8 mouse cellular contexts compared by ENCODE assay signal in genomic region chr16:78574241-78574640, GRCm38 (mm10). TPM values are rescaled to one million over a fixed set of nuclear protein-coding genes. Genes with fewer than 3 reads are reported as not detected.
A peak's percentile ranks its signal among the peaks of the same experiment; 100 is the strongest.
DNase-seq lines count a peak whose midpoint lies in the region; ATAC-seq and TF ChIP-seq lines count a peak whose summit lies in the region.

No protein-coding gene starts in this region.

- 0 out of 2 replicates have a peak, but pooled peaks cover 7% of the 10 kb centered on the region for H3K36me3 ChIP-seq in intestine, embryonic 14.5 days (ENCODE audit: control insufficient read depth, insufficient read depth, low read length)
- no peaks in the 10 kb centered on the region for H3K36me3 ChIP-seq in intestine, postnatal 0 days (ENCODE audit: control insufficient read depth, insufficient read depth)
- peaks cover 7% of the 10 kb centered on the region; the same call in 1 of the 2 replicates for H3K36me3 ChIP-seq in embryonic facial prominence, embryonic 12.5 days
- H3K36me3 ChIP-seq in hindbrain, embryonic 15.5 days: no peaks in the 10 kb centered on the region
- no peaks in the 10 kb centered on the region for H3K36me3 ChIP-seq in midbrain, postnatal 0 days (ENCODE audit: insufficient read depth, low read length)

- no peak for ATAC-seq in intestine, embryonic 14.5 days (replicated peaks; ENCODE audit: low FRiP score, low TSS enrichment, low read depth)
- no peak for ATAC-seq in intestine, postnatal 0 days
- ATAC-seq in embryonic facial prominence, embryonic 12.5 days (ENCODE audit: insufficient number of reproducible peaks, insufficient read depth, low FRiP score, low TSS enrichment): no peak
- no peak for ATAC-seq in hindbrain, embryonic 15.5 days (ENCODE audit: low FRiP score, low read depth)
- no peak for ATAC-seq in midbrain, postnatal 0 days (ENCODE audit: low FRiP score)

- H3K9ac ChIP-seq in intestine, embryonic 14.5 days (ENCODE audit: low read length): no peak overlapping the region
- H3K9ac ChIP-seq in intestine, postnatal 0 days (ENCODE audit: low read depth, low read length): no peak overlapping the region
- H3K9ac ChIP-seq in embryonic facial prominence, embryonic 12.5 days: peak overlapping the region; percentile 37; the same call in 1 of the 2 replicates
- 0 out of 2 replicates have a peak overlapping the region, but pooled peaks have one; percentile 5 for H3K9ac ChIP-seq in hindbrain, embryonic 15.5 days
- H3K9ac ChIP-seq in midbrain, postnatal 0 days (replicated peaks; ENCODE audit: low read length, poor library complexity, severe bottlenecking): no peak overlapping the region

- TF ChIP-seq CTCF in intestine, postnatal 0 days (IDR thresholded peaks at IDR 0.05; ENCODE audit: low read depth): no peak
- TF ChIP-seq CTCF in midbrain, postnatal 0 days (IDR thresholded peaks at IDR 0.05): no peak

- 71% methylated on average over 6 of the region's 6 CpGs for WGBS in intestine, embryonic 14.5 days
- WGBS in intestine, postnatal 0 days: 78% methylated on average over 6 of the region's 6 CpGs
- 49% methylated on average over 6 of the region's 6 CpGs for WGBS in embryonic facial prominence, embryonic 12.5 days
- WGBS in hindbrain, embryonic 15.5 days: 47% methylated on average over 6 of the region's 6 CpGs
- 44% methylated on average over 6 of the region's 6 CpGs for WGBS in midbrain, postnatal 0 days

- no peaks in the 10 kb centered on the region for H3K27me3 ChIP-seq in intestine, embryonic 14.5 days (replicated peaks; ENCODE audit: control insufficient read depth, insufficient read depth, low read length)
- H3K27me3 ChIP-seq in intestine, postnatal 0 days (replicated peaks; ENCODE audit: control insufficient read depth, insufficient read depth, low read length): no peaks in the 10 kb centered on the region
- H3K27me3 ChIP-seq in embryonic facial prominence, embryonic 12.5 days: no peaks in the 10 kb centered on the region
- H3K27me3 ChIP-seq in hindbrain, embryonic 15.5 days: no peaks in the 10 kb centered on the region
- H3K27me3 ChIP-seq in midbrain, postnatal 0 days (ENCODE audit: insufficient read depth, low read length): no peaks in the 10 kb centered on the region

- H3K9me3 ChIP-seq in intestine, embryonic 14.5 days (ENCODE audit: control insufficient read depth, low read length): no peaks in the 10 kb centered on the region
- no peaks in the 10 kb centered on the region for H3K9me3 ChIP-seq in intestine, postnatal 0 days (ENCODE audit: control insufficient read depth)
- no peaks in the 10 kb centered on the region for H3K9me3 ChIP-seq in embryonic facial prominence, embryonic 12.5 days
- H3K9me3 ChIP-seq in hindbrain, embryonic 15.5 days: no peaks in the 10 kb centered on the region
- H3K9me3 ChIP-seq in midbrain, postnatal 0 days (ENCODE audit: low read length): no peaks in the 10 kb centered on the region

- H3K27ac ChIP-seq in intestine, embryonic 14.5 days (ENCODE audit: low read depth): no peak overlapping the region
- no peak overlapping the region for H3K27ac ChIP-seq in intestine, postnatal 0 days (ENCODE audit: low read depth, low read length)
- H3K27ac ChIP-seq in embryonic facial prominence, embryonic 12.5 days: no peak overlapping the region
- H3K27ac ChIP-seq in hindbrain, embryonic 15.5 days (replicated peaks): no peak overlapping the region
- H3K27ac ChIP-seq in midbrain, postnatal 0 days (ENCODE audit: low read depth, low read length): no peak overlapping the region

- DNase-seq in intestine, embryonic 14.5 days (ENCODE audit: low spot score): no peak
- no peak for DNase-seq in midbrain, postnatal 0 days (ENCODE audit: low spot score)
- DNase-seq in adrenal gland, adult 2 months: no peak
- DNase-seq in thymus, postnatal 36 days: no peak
- DNase-seq in adrenal gland, adult 18-20 months (ENCODE audit: low spot score in 2 of 2): no peak

- no peak overlapping the region for H3K4me3 ChIP-seq in intestine, embryonic 14.5 days (ENCODE audit: low read depth, low read length)
- H3K4me3 ChIP-seq in intestine, postnatal 0 days (ENCODE audit: low read depth, low read length): no peak overlapping the region
- H3K4me3 ChIP-seq in embryonic facial prominence, embryonic 12.5 days: peak overlapping the region; percentile 26
- H3K4me3 ChIP-seq in hindbrain, embryonic 15.5 days: 0 out of 2 replicates have a peak overlapping the region, but pooled peaks have one; percentile 2
- H3K4me3 ChIP-seq in midbrain, postnatal 0 days (ENCODE audit: low read depth, low read length): peak overlapping the region; percentile 8; the same call in 1 of the 2 replicates

- peaks cover 18% of the 10 kb centered on the region for H3K4me1 ChIP-seq in intestine, embryonic 14.5 days (replicated peaks; ENCODE audit: control insufficient read depth, insufficient read depth, low read length)
- no peaks in the 10 kb centered on the region for H3K4me1 ChIP-seq in intestine, postnatal 0 days (replicated peaks; ENCODE audit: control insufficient read depth, insufficient read depth, low read length)
- H3K4me1 ChIP-seq in embryonic facial prominence, embryonic 12.5 days: peaks cover 17% of the 10 kb centered on the region
- H3K4me1 ChIP-seq in hindbrain, embryonic 15.5 days (replicated peaks): peaks cover 19% of the 10 kb centered on the region
- peaks cover 6% of the 10 kb centered on the region; the same call in 1 of the 2 replicates for H3K4me1 ChIP-seq in midbrain, postnatal 0 days (ENCODE audit: insufficient read depth, low read length)

- peak overlapping the region; percentile 71 for H3K4me2 ChIP-seq in intestine, embryonic 14.5 days (ENCODE audit: low read length)
- H3K4me2 ChIP-seq in intestine, postnatal 0 days (replicated peaks; ENCODE audit: low read depth): no peak overlapping the region
- H3K4me2 ChIP-seq in embryonic facial prominence, embryonic 12.5 days (replicated peaks): peak overlapping the region; percentile 56
- H3K4me2 ChIP-seq in hindbrain, embryonic 15.5 days: peak overlapping the region; percentile 68
- peak overlapping the region; percentile 33 for H3K4me2 ChIP-seq in midbrain, postnatal 0 days (ENCODE audit: low read depth, low read length, poor library complexity, severe bottlenecking)

RNA-seq across cellular contexts. Expression of gene D16Ertd472e, which starts 2.3 kb away (rescaled TPM):
- polyA plus RNA-seq in intestine, embryonic 14.5 days (2014; fragmentation: Nextera tagmentation; extraction: Ambion mirVana): 11.8 and 13.6 TPM in 2 replicates
- 3.1 TPM in 2 replicates for polyA plus RNA-seq in intestine, postnatal 0 days (2015; fragmentation: Nextera tagmentation; extraction: Ambion mirVana)
- polyA plus RNA-seq in embryonic facial prominence, embryonic 12.5 days (2016; fragmentation: Nextera tagmentation; extraction: Ambion mirVana): 27.0 and 28.8 TPM in 2 replicates
- 6.4 and 7.9 TPM in 2 replicates for polyA plus RNA-seq in hindbrain, embryonic 15.5 days (2015; fragmentation: Nextera tagmentation; extraction: Ambion mirVana)
- total RNA-seq in midbrain, postnatal 0 days (2014; rRNA removed): 5.7 and 7.1 TPM in 2 replicates
- 3.4 and 5.6 TPM in 2 replicates for polyA plus RNA-seq in midbrain, postnatal 0 days (2015; fragmentation: Nextera tagmentation; extraction: Ambion mirVana)
- total RNA-seq in adrenal gland, adult 2 months (2021): 10 to 100 TPM; 16.6 to 80.5 TPM
- 6.3 and 9.9 TPM in 2 replicates for polyA plus RNA-seq in adrenal gland, adult 2 months (2012; rRNA removed)
- 10 to 100 TPM; 27.2 to 67.6 TPM for total RNA-seq in adrenal gland, adult 18-20 months (2021)

Comparison
In these comparisons a context has a peak if more than half of its experiments do, and no peak if none do; other contexts are left out.
1. H3K4me3 ChIP-seq: peak in embryonic facial prominence, embryonic 12.5 days (single experiment), hindbrain, embryonic 15.5 days (single experiment) and midbrain, postnatal 0 days (single experiment); none in intestine, embryonic 14.5 days (single experiment) and intestine, postnatal 0 days (single experiment).
2. H3K9ac ChIP-seq: peak in embryonic facial prominence, embryonic 12.5 days (single experiment) and hindbrain, embryonic 15.5 days (single experiment); none in intestine, embryonic 14.5 days (single experiment), intestine, postnatal 0 days (single experiment) and midbrain, postnatal 0 days (single experiment).